Mouse (Mus musculus) G1E (cell line): Measurements from ENCODE around the gene Map1a. TPM values are rescaled to one million over a fixed set of nuclear protein-coding genes. Genes with fewer than 3 reads are reported as not detected.

ENCODE experiments used
- ATAC-seq: 2 replicates; pipeline ENCODE4 v1.8.0; 2016; ENCODE audit warnings: mild to moderate bottlenecking; ENCODE audit not compliant: insufficient number of reproducible peaks, poor library complexity, low FRiP score, severe bottlenecking; ENCODE audit errors: extremely low read depth
- DNase-seq: peaks from one replicate; pipeline ENCODE4 v3.0.0; 2012; ENCODE audit warnings: low spot score
- H3K27me3 ChIP-seq: 2 replicates; pipeline ENCODE4 v1.6.1; 2012; ENCODE audit warnings: mild to moderate bottlenecking, low read length, inconsistent platforms; ENCODE audit not compliant: insufficient read depth
- H3K36me3 ChIP-seq: replicated peaks from 2 replicates; pipeline ENCODE3; 2012; ENCODE audit warnings: mild to moderate bottlenecking, inconsistent platforms
- H3K4me1 ChIP-seq: 2 replicates; pipeline ENCODE4 v1.6.1; 2012; ENCODE audit warnings: low read depth, low read length, inconsistent platforms, mixed read lengths; ENCODE audit not compliant: insufficient read depth
- H3K4me3 ChIP-seq: 2 replicates; pipeline ENCODE4 v1.5.1; 2012; ENCODE audit warnings: low read depth, mild to moderate bottlenecking, inconsistent platforms, low read length, moderate library complexity, mixed read lengths
- H3K9me3 ChIP-seq: replicated peaks from 2 replicates; pipeline ENCODE4 v1.6.1; 2012; ENCODE audit warnings: inconsistent platforms
- CTCF ChIP-seq: IDR thresholded peaks from 2 replicates; pipeline ENCODE4 v1.5.1; 2012; ENCODE audit warnings: low read depth, low read length, inconsistent platforms, mixed read lengths
- GATA1 ChIP-seq: IDR thresholded peaks from 2 replicates; pipeline ENCODE4 v1.6.1; 2012; ENCODE audit warnings: borderline replicate concordance, low read length, inconsistent platforms, mixed read lengths
- GATA2 ChIP-seq: IDR thresholded peaks from 2 replicates; pipeline ENCODE4 v1.6.1; 2012; ENCODE audit warnings: low read depth, low read length, inconsistent platforms, borderline replicate concordance
- POLR2AphosphoS5 ChIP-seq: IDR thresholded peaks from 2 replicates; pipeline ENCODE4 v1.6.1; 2012; ENCODE audit warnings: low read depth, low read length, inconsistent platforms; ENCODE audit not compliant: insufficient replicate concordance
- TAL1 ChIP-seq: conservative IDR thresholded peaks from 2 replicates; pipeline ENCODE4 v1.6.1; 2012; ENCODE audit warnings: low read depth, low read length, inconsistent platforms, mixed read lengths
- polyA plus RNA-seq: library from polyadenylated mRNA; stranded (reverse); fragments of >175 nt; gene quantifications from 2 replicates; pipeline ENCODE4 v1.2.3, GENCODE M21; 2012
- total RNA-seq, 2 experiments: library from RNA; stranded (forward) in 1 of 2; stranded (reverse) in 1 of 2; fragments of 200-1000 nt in 1 of 2; fragments of >200 nt in 1 of 2; fragmentation: Nextera tagmentation in 1 of 2; gene quantifications; 2 replicates each; pipeline ENCODE4 v1.2.3; 2014 to 2017

The Map1a gene
- total and polyA plus RNA-seq, 3 experiments: 0.66 to 7.4 (median 3.3) TPM

GRCm38 (mm10) chr2:121294753-121295607, 5.6 kb downstream of the Map1a start:
- TF ChIP-seq CTCF (no peak), GATA1 (no peak), GATA2 (no peak), TAL1 (no peak), POLR2AphosphoS5 (no peak)
- H3K4me3 ChIP-seq: peak overlapping the region; percentile 65

GRCm38 (mm10) chr2:121295608-121296571, 6.5 kb downstream of the Map1a start:
- H3K36me3 ChIP-seq: peaks cover 3% of the 10 kb centered on the region
- peak overlapping the region; percentile 65 for H3K4me3 ChIP-seq
- ATAC-seq: peak; percentile 30
- H3K4me1 ChIP-seq: peaks cover 53% of the 10 kb centered on the region
- peak; percentile 36 for DNase-seq
- H3K9me3 ChIP-seq: no peaks in the 10 kb centered on the region
- H3K27me3 ChIP-seq: peaks cover 58% of the 10 kb centered on the region
- no peak for TF ChIP-seq GATA2
- no peak for TF ChIP-seq CTCF
- no peak for TF ChIP-seq GATA1
- no peak for TF ChIP-seq TAL1
- TF ChIP-seq POLR2AphosphoS5: no peak

More at GRCm38 (mm10) chr2:121294753-121295607, 5.6 kb downstream of the Map1a start:
- Histone ChIP-seq H3K27me3 (peaks cover 60% of the 10 kb centered on the region), H3K9me3 (no peaks in the 10 kb centered on the region), H3K4me1 (peaks cover 56% of the 10 kb centered on the region), H3K36me3 (peaks cover 3% of the 10 kb centered on the region)
- DNase-seq (peak; percentile 53), ATAC-seq (peak; percentile 38; the same call in 1 of the 2 replicates)

- Histone ChIP-seq H3K27me3 (peaks cover 58% of the 10 kb centered on the region), H3K4me3 (peak overlapping the region; percentile 65; the same call in 1 of the 2 replicates), H3K4me1 (peaks cover 52% of the 10 kb centered on the region), H3K36me3 (peaks cover 3% of the 10 kb centered on the region), H3K9me3 (no peaks in the 10 kb centered on the region)
- no peak for TF ChIP-seq TAL1
- no peak for TF ChIP-seq CTCF
- no peak for TF ChIP-seq GATA1
- TF ChIP-seq GATA2: no peak
- no peak for TF ChIP-seq POLR2AphosphoS5
- no peak for DNase-seq
- ATAC-seq: no peak
Observed at GRCm38 (mm10) chr2:121296754-121297231, 7.4 kb downstream of the Map1a start.

- Histone ChIP-seq H3K27me3 (peaks cover 56% of the 10 kb centered on the region), H3K4me1 (peaks cover 51% of the 10 kb centered on the region)
Observed at GRCm38 (mm10) chr2:121297701-121298100, 8.3 kb downstream of the Map1a start.

GRCm38 (mm10) chr2:121298131-121298530, 8.7 kb downstream of the Map1a start:
- Histone ChIP-seq H3K36me3 (peaks cover 3% of the 10 kb centered on the region), H3K4me3 (no peak overlapping the region), H3K27me3 (peaks cover 58% of the 10 kb centered on the region), H3K9me3 (no peaks in the 10 kb centered on the region), H3K4me1 (peaks cover 51% of the 10 kb centered on the region)
- ATAC-seq (no peak), DNase-seq (no peak)
- TF ChIP-seq GATA2 (no peak), CTCF (no peak), TAL1 (no peak), POLR2AphosphoS5 (no peak), GATA1 (no peak)

More at GRCm38 (mm10) chr2:121297701-121298100, 8.3 kb downstream of the Map1a start:
- Histone ChIP-seq H3K4me3 (no peak overlapping the region), H3K36me3 (peaks cover 3% of the 10 kb centered on the region), H3K9me3 (no peaks in the 10 kb centered on the region)
- DNase-seq: no peak
- ATAC-seq: no peak
- TF ChIP-seq TAL1 (no peak), POLR2AphosphoS5 (no peak), GATA1 (no peak), CTCF (no peak), GATA2 (no peak)
